8 mouse cellular contexts compared by ENCODE assay signal in the genomic region with DNA sequence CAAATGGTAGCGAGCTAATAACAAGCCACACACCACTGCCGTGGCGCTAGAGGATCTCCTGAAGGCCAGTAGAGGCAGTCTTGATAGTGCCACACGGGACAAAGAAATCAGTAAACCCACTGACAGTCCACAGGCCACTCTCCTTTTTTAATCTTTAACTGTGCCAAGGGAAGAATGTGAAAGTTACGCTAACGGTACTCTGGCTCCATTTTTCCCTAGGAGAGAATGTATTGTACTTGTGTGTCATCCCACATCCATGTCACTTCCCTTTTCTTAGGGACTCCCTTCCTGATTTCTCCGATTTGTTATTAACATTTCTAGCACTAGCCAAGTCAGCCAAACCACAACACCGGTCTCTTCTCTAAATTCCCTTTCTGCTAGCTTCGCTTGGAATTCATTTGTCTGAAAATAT. TPM values are rescaled to one million over a fixed set of nuclear protein-coding genes. Genes with fewer than 3 reads are reported as not detected.
DNase-seq lines count a peak whose midpoint lies in the region; ATAC-seq and TF ChIP-seq lines count a peak whose summit lies in the region.

No protein-coding gene starts in this region.

- peak; percentile 71 for DNase-seq in Muller cell, postnatal 12 days (ENCODE audit: inconsistent ontology term)
- no peak for DNase-seq in forebrain, embryonic 11.5 days (ENCODE audit: low spot score)
- peak; percentile 25 for DNase-seq in hindbrain, postnatal 0 days (ENCODE audit: low spot score)
- DNase-seq in liver, embryonic 13.5 days = no peak
- DNase-seq in layer of hippocampus, adult 9-11 months = no peak
- no peak for DNase-seq in thymus, adult 18-20 months
- no peak for DNase-seq in spleen, adult 12 weeks (ENCODE audit: low spot score)

- peaks cover 54% of the 10 kb centered on the region for H3K79me2 ChIP-seq in myocyte (ENCODE audit: control insufficient read depth, insufficient read depth)

- 62% methylated on average over 9 of the region's 9 CpGs for WGBS in forebrain, embryonic 11.5 days
- 39% methylated on average over 9 of the region's 9 CpGs for WGBS in hindbrain, postnatal 0 days
- 14% methylated on average over 9 of the region's 9 CpGs for WGBS in liver, embryonic 13.5 days (ENCODE audit: insufficient replicate concordance)

- H3K9me3 ChIP-seq in forebrain, embryonic 11.5 days (ENCODE audit: control insufficient read depth, low read length) = no peaks in the 10 kb centered on the region
- no peaks in the 10 kb centered on the region for H3K9me3 ChIP-seq in hindbrain, postnatal 0 days (ENCODE audit: low read length)
- no peaks in the 10 kb centered on the region for H3K9me3 ChIP-seq in liver, embryonic 13.5 days (replicated peaks)

- no peak overlapping the region for H3ac ChIP-seq in myocyte (ENCODE audit: control insufficient read depth, insufficient read length)

- peak overlapping the region; percentile 80; the same call in 1 of the 2 replicates for H3K4me2 ChIP-seq in forebrain, embryonic 11.5 days (ENCODE audit: low read depth, low read length, severe bottlenecking)
- peak overlapping the region; percentile 86 for H3K4me2 ChIP-seq in hindbrain, postnatal 0 days (ENCODE audit: low read depth, low read length)
- peak overlapping the region; percentile 95 for H3K4me2 ChIP-seq in liver, embryonic 13.5 days
- peak overlapping the region; percentile 83 for H3K4me2 ChIP-seq in myocyte (ENCODE audit: low read depth)

- H3K4me3 ChIP-seq in forebrain, embryonic 11.5 days (ENCODE audit: low read depth, low read length) = peak overlapping the region; percentile 75; the same call in 1 of the 2 replicates
- H3K4me3 ChIP-seq in hindbrain, postnatal 0 days (ENCODE audit: low read length) = peak overlapping the region; percentile 83
- H3K4me3 ChIP-seq in liver, embryonic 13.5 days (replicated peaks) = peak overlapping the region; percentile 82
- peak overlapping the region; percentile 60 for H3K4me3 ChIP-seq in myocyte

- no peak overlapping the region for H3K9ac ChIP-seq in forebrain, embryonic 11.5 days (ENCODE audit: low read length)
- no peak overlapping the region; the same call in 1 of the 2 replicates for H3K9ac ChIP-seq in hindbrain, postnatal 0 days (replicated peaks; ENCODE audit: low read length)
- H3K9ac ChIP-seq in liver, embryonic 13.5 days = peak overlapping the region; percentile 87; the same call in 1 of the 2 replicates

- H3K27ac ChIP-seq in forebrain, embryonic 11.5 days (ENCODE audit: low read depth, low read length) = no peak overlapping the region
- H3K27ac ChIP-seq in hindbrain, postnatal 0 days = peak overlapping the region; percentile 80; the same call in 1 of the 2 replicates
- H3K27ac ChIP-seq in liver, embryonic 13.5 days = 0 out of 2 replicates have a peak overlapping the region, but pooled peaks have one; percentile 88

- no peaks in the 10 kb centered on the region for H3K36me3 ChIP-seq in forebrain, embryonic 11.5 days (ENCODE audit: control insufficient read depth, insufficient read depth, low read length)
- H3K36me3 ChIP-seq in hindbrain, postnatal 0 days (ENCODE audit: insufficient read depth, low read length) = no peaks in the 10 kb centered on the region
- H3K36me3 ChIP-seq in liver, embryonic 13.5 days = 0 out of 2 replicates have a peak, but pooled peaks cover 4% of the 10 kb centered on the region
- H3K36me3 ChIP-seq in myocyte (ENCODE audit: control insufficient read depth, insufficient read depth) = peaks cover 15% of the 10 kb centered on the region

- H3K4me1 ChIP-seq in forebrain, embryonic 11.5 days (replicated peaks; ENCODE audit: control insufficient read depth, insufficient read depth, low read length) = peaks cover 6% of the 10 kb centered on the region
- 0 out of 2 replicates have a peak, but pooled peaks cover 4% of the 10 kb centered on the region for H3K4me1 ChIP-seq in hindbrain, postnatal 0 days (ENCODE audit: insufficient read depth, low read length)
- peaks cover 16% of the 10 kb centered on the region for H3K4me1 ChIP-seq in liver, embryonic 13.5 days (replicated peaks)

- TF ChIP-seq CTCF in hindbrain, postnatal 0 days (IDR thresholded peaks at IDR 0.05; ENCODE audit: low read depth) = no peak

- no peaks in the 10 kb centered on the region for H3K27me3 ChIP-seq in forebrain, embryonic 11.5 days (ENCODE audit: control insufficient read depth, insufficient read depth, low read length)
- H3K27me3 ChIP-seq in hindbrain, postnatal 0 days (ENCODE audit: insufficient read depth, low read length) = no peaks in the 10 kb centered on the region
- H3K27me3 ChIP-seq in liver, embryonic 13.5 days = no peaks in the 10 kb centered on the region
- no peaks in the 10 kb centered on the region for H3K27me3 ChIP-seq in myocyte (ENCODE audit: control insufficient read depth, insufficient read depth, insufficient read length)

- TF ChIP-seq POLR2A in myocyte (IDR thresholded peaks at IDR 0.05; ENCODE audit: insufficient read length, low read depth) = no peak

- ATAC-seq in forebrain, embryonic 11.5 days (replicated peaks; ENCODE audit: low FRiP score) = no peak
- ATAC-seq in hindbrain, postnatal 0 days = no peak
- no peak for ATAC-seq in liver, embryonic 13.5 days (ENCODE audit: low read depth)

TF ChIP-seq in myocyte, 11 proteins besides CTCF, POLR2A, EP300 and RAD21:
- TF ChIP-seq USF1 (IDR thresholded peaks at IDR 0.05; ENCODE audit: low read depth) (no peak), TCF12 (IDR thresholded peaks at IDR 0.05; ENCODE audit: insufficient read depth, poor library complexity, severe bottlenecking) (no peak), REST (IDR thresholded peaks at IDR 0.05; ENCODE audit: insufficient read depth, insufficient read length) (no peak), E2F4 (IDR thresholded peaks at IDR 0.05; ENCODE audit: insufficient read depth) (no peak), MAX (IDR thresholded peaks at IDR 0.05; ENCODE audit: low read depth) (no peak)

RNA-seq across cellular contexts. Expression of gene Pdlim5, which starts 1.5 kb away (rescaled TPM):
- polyA plus RNA-seq in forebrain, embryonic 11.5 days (2014; fragmentation: Nextera tagmentation; extraction: Ambion mirVana) = 16.0 and 18.0 TPM in 2 replicates
- total RNA-seq in hindbrain, postnatal 0 days (2014; rRNA removed) = 24.4 and 29.7 TPM in 2 replicates
- 17.0 and 17.4 TPM in 2 replicates for polyA plus RNA-seq in hindbrain, postnatal 0 days (2015; fragmentation: Nextera tagmentation; extraction: Ambion mirVana)
- 11.0 and 12.4 TPM in 2 replicates for polyA plus RNA-seq in liver, embryonic 13.5 days (2015; fragmentation: Nextera tagmentation; extraction: Ambion mirVana)
- 63.4 TPM for polyA plus RNA-seq in myocyte (2012; fragmentation: generic; extraction: Trizol)

Comparison
In these comparisons a context has a peak if more than half of its experiments do, and no peak if none do; other contexts are left out.
1. DNase-seq: peak in Muller cell, postnatal 12 days (single experiment) and hindbrain, postnatal 0 days (single experiment); none in forebrain, embryonic 11.5 days (single experiment), liver, embryonic 13.5 days (single experiment), layer of hippocampus, adult 9-11 months (single experiment), thymus, adult 18-20 months (0 of 2) and spleen, adult 12 weeks (single experiment).
2. Peak in every context shown above with its lines, with median percentiles within 50 percentile points of each other: H3K4me2 ChIP-seq and H3K4me3 ChIP-seq.